Comparison of ENCODE assay signal across 21 mouse cellular contexts in genomic region chr6:136921601-136922000, GRCm38 (mm10). TPM values are rescaled to one million over a fixed set of nuclear protein-coding genes. Genes with fewer than 3 reads are reported as not detected.
DNase-seq lines count a peak whose midpoint lies in the region; ATAC-seq lines count a peak whose summit lies in the region.
"Had no signal": no experiment of that assay in that cellular context is flagged by ENCODE, and none has a peak within 500 bp of the region (broad histone marks: within the 10 kb centered on the region; RNA-seq: fewer than 3 reads in every experiment).

No protein-coding gene starts in this region.

- no peaks in the 10 kb centered on the region for H3K36me3 ChIP-seq in forebrain, embryonic 13.5 days (ENCODE audit: poor library complexity, severe bottlenecking)
- no peaks in the 10 kb centered on the region for H3K36me3 ChIP-seq in forebrain, embryonic 12.5 days (replicated peaks)
- H3K36me3 ChIP-seq in limb, embryonic 10.5 days: no peaks in the 10 kb centered on the region
- H3K36me3 ChIP-seq: hindbrain, embryonic 10.5 days; lung, embryonic 15.5 days had no signal

- no peaks in the 10 kb centered on the region for H3K27me3 ChIP-seq in forebrain, embryonic 13.5 days
- no peaks in the 10 kb centered on the region for H3K27me3 ChIP-seq in forebrain, embryonic 12.5 days
- H3K27me3 ChIP-seq in limb, embryonic 10.5 days (ENCODE audit: low read depth, poor library complexity, severe bottlenecking): no peaks in the 10 kb centered on the region
- H3K27me3 ChIP-seq: lung, embryonic 15.5 days had no signal

- no peak overlapping the region for H3K4me2 ChIP-seq in forebrain, embryonic 13.5 days
- H3K4me2 ChIP-seq in forebrain, embryonic 12.5 days: no peak overlapping the region
- H3K4me2 ChIP-seq: lung, embryonic 15.5 days; midbrain, embryonic 11.5 days had no signal

- no peaks in the 10 kb centered on the region for H3K4me1 ChIP-seq in forebrain, embryonic 13.5 days
- no peaks in the 10 kb centered on the region for H3K4me1 ChIP-seq in forebrain, embryonic 12.5 days
- peaks cover 19% of the 10 kb centered on the region for H3K4me1 ChIP-seq in limb, embryonic 10.5 days

- WGBS in forebrain, embryonic 13.5 days: 83% methylated on average over 7 of the region's 7 CpGs
- WGBS in forebrain, embryonic 12.5 days: 77% methylated on average over 7 of the region's 7 CpGs
- WGBS in limb, embryonic 10.5 days: 77% methylated on average over 7 of the region's 7 CpGs

- H3K27ac ChIP-seq in forebrain, embryonic 13.5 days: no peak overlapping the region
- no peak overlapping the region for H3K27ac ChIP-seq in forebrain, embryonic 12.5 days
- H3K27ac ChIP-seq in limb, embryonic 10.5 days: 0 out of 2 replicates have a peak overlapping the region, but pooled peaks have one; percentile 46
- H3K27ac ChIP-seq: hindbrain, embryonic 10.5 days; hindbrain, postnatal 0 days; liver, embryonic 14.5 days; lung, embryonic 15.5 days had no signal

- peak; percentile 44 for DNase-seq in layer of hippocampus, adult 11-12 months (ENCODE audit: low spot score)
- no peak for DNase-seq in layer of hippocampus, adult 9-10 months (ENCODE audit: low spot score)
- peak; percentile 55 for DNase-seq in brain, adult 2 months (ENCODE audit: low read depth, low spot score)
- no peak for DNase-seq in limb, embryonic 10.5 days (ENCODE audit: low spot score)
- no peak for DNase-seq in ovary, postnatal 10 days (ENCODE audit: low spot score)
- no peak for DNase-seq in testis, postnatal 14 days (ENCODE audit: low spot score)
- DNase-seq: adrenal gland, adult 2 months; cerebellum, postnatal 14 days; gastrocnemius, postnatal 14 days; heart, adult 18-20 months; kidney, adult 11 months; lung, postnatal 4 days; thymus, postnatal 36 days had no signal

- no peak overlapping the region for H3K4me3 ChIP-seq in forebrain, embryonic 13.5 days
- H3K4me3 ChIP-seq in forebrain, embryonic 12.5 days (replicated peaks): no peak overlapping the region
- no peak overlapping the region for H3K4me3 ChIP-seq in limb, embryonic 10.5 days
- H3K4me3 ChIP-seq: hindbrain, embryonic 10.5 days; lung, embryonic 15.5 days had no signal

- H3K9ac ChIP-seq in forebrain, embryonic 13.5 days: no peak overlapping the region
- H3K9ac ChIP-seq in forebrain, embryonic 12.5 days: no peak overlapping the region
- H3K9ac ChIP-seq: liver, embryonic 14.5 days; lung, embryonic 15.5 days had no signal

- 0 out of 2 replicates have a peak, but pooled peaks have one; percentile 43 for ATAC-seq in forebrain, embryonic 13.5 days
- ATAC-seq in forebrain, embryonic 12.5 days (ENCODE audit: low FRiP score): no peak

- no peaks in the 10 kb centered on the region for H3K9me3 ChIP-seq in forebrain, embryonic 13.5 days (replicated peaks)
- H3K9me3 ChIP-seq in forebrain, embryonic 12.5 days: no peaks in the 10 kb centered on the region
- H3K9me3 ChIP-seq in limb, embryonic 10.5 days (replicated peaks): no peaks in the 10 kb centered on the region
- H3K9me3 ChIP-seq: hindbrain, embryonic 10.5 days; lung, embryonic 15.5 days had no signal

RNA-seq across cellular contexts. Expression of gene Erp27, which starts 0.4 kb away (rescaled TPM):
- 0.22 TPM in 1 of 2 replicates, not detected in the other for polyA plus RNA-seq in forebrain, embryonic 13.5 days (2015; fragmentation: Nextera tagmentation; extraction: Ambion mirVana)
- polyA plus RNA-seq in forebrain, embryonic 12.5 days (2016; fragmentation: Nextera tagmentation; extraction: Ambion mirVana): not detected in 2 replicates
- polyA plus RNA-seq in limb, embryonic 10.5 days (2016; fragmentation: Nextera tagmentation; extraction: Ambion mirVana): 0.15 TPM in 1 of 2 replicates, not detected in the other
- polyA plus RNA-seq: adrenal gland, adult 2 months; hindbrain, embryonic 10.5 days; hindbrain, postnatal 0 days; midbrain, embryonic 11.5 days had no signal

RNA-seq across cellular contexts. Expression of gene Pde6h, which starts 2.0 kb away (rescaled TPM):
- polyA plus RNA-seq in forebrain, embryonic 13.5 days (2015; fragmentation: Nextera tagmentation; extraction: Ambion mirVana): 0.03 TPM in 1 of 2 replicates, not detected in the other
- not detected in 2 replicates for polyA plus RNA-seq in forebrain, embryonic 12.5 days (2016; fragmentation: Nextera tagmentation; extraction: Ambion mirVana)
- not detected in 2 replicates for polyA plus RNA-seq in limb, embryonic 10.5 days (2016; fragmentation: Nextera tagmentation; extraction: Ambion mirVana)
- polyA plus RNA-seq: adrenal gland, adult 2 months; hindbrain, embryonic 10.5 days; midbrain, embryonic 11.5 days; neural tube, embryonic 11.5 days had no signal

RNA-seq across cellular contexts. Expression of gene Arhgdib, which starts 20.1 kb away (rescaled TPM):
- 11.0 and 11.5 TPM in 2 replicates for polyA plus RNA-seq in forebrain, embryonic 13.5 days (2015; fragmentation: Nextera tagmentation; extraction: Ambion mirVana)
- 18.6 and 22.9 TPM in 2 replicates for polyA plus RNA-seq in forebrain, embryonic 12.5 days (2016; fragmentation: Nextera tagmentation; extraction: Ambion mirVana)
- polyA plus RNA-seq in limb, embryonic 10.5 days (2016; fragmentation: Nextera tagmentation; extraction: Ambion mirVana): 30.2 and 32.5 TPM in 2 replicates

RNA-seq across cellular contexts. Expression of gene Mgp, which starts 46.0 kb away (rescaled TPM):
- polyA plus RNA-seq in forebrain, embryonic 13.5 days (2015; fragmentation: Nextera tagmentation; extraction: Ambion mirVana): 3.0 and 3.3 TPM in 2 replicates
- polyA plus RNA-seq in forebrain, embryonic 12.5 days (2016; fragmentation: Nextera tagmentation; extraction: Ambion mirVana): 6.2 and 7.2 TPM in 2 replicates
- polyA plus RNA-seq in limb, embryonic 10.5 days (2016; fragmentation: Nextera tagmentation; extraction: Ambion mirVana): 1.2 and 3.2 TPM in 2 replicates

Comparison
In these comparisons a context has a peak if more than half of its experiments do, and no peak if none do; other contexts are left out.
1. DNase-seq: peak in layer of hippocampus, adult 11-12 months (single experiment) and brain, adult 2 months (single experiment); none in layer of hippocampus, adult 9-10 months (single experiment), limb, embryonic 10.5 days (single experiment), ovary, postnatal 10 days (single experiment) and testis, postnatal 14 days (single experiment).